Mouse (Mus musculus): ENCODE results near the gene Gabpb2.

The Gabpb2 gene

GRCm38 (mm10) chr3:95186888-95187287 lies 30.8 kb downstream of the Gabpb2 start:
- DNase-seq, result no peak

GRCm38 (mm10) chr3:95186100-95186499 lies 31.6 kb downstream of the Gabpb2 start:
- no peak for DNase-seq

GRCm38 (mm10) chr3:95184796-95185577 lies 32.7 kb downstream of the Gabpb2 start:
- no peak for DNase-seq

- no peak for DNase-seq
These were observed 35.9 kb downstream of the Gabpb2 start for GRCm38 (mm10) chr3:95181841-95182240.

GRCm38 (mm10) chr3:95179890-95180289 lies 37.8 kb downstream of the Gabpb2 start:
- no peak for DNase-seq

- DNase-seq, result no peak
These were observed 38.8 kb downstream of the Gabpb2 start for GRCm38 (mm10) chr3:95178948-95179347.

- DNase-seq, result no peak
These were observed 40.1 kb downstream of the Gabpb2 start for GRCm38 (mm10) chr3:95177583-95177982.

DNA sequence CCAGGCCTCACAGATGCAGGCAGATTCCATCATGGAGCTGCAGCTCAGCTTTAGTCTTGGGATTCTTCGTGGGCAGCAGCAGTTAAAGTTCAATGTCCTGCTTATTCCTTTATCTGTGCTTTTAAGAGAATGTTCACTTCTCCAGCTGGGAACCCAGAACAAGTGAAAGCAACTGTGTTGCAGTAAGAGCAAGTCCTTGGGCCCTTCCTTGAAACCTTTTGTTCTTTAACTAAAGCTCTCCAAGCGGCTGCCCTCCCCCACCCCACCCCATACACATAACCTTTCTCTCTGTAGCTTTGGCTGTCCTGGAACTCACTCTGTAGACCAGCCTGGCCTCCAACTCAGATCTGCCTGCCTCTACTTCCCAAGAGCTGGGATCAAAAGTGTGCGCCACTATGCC lies 41.2 kb downstream of the Gabpb2 start:
- no peak for DNase-seq

DNA sequence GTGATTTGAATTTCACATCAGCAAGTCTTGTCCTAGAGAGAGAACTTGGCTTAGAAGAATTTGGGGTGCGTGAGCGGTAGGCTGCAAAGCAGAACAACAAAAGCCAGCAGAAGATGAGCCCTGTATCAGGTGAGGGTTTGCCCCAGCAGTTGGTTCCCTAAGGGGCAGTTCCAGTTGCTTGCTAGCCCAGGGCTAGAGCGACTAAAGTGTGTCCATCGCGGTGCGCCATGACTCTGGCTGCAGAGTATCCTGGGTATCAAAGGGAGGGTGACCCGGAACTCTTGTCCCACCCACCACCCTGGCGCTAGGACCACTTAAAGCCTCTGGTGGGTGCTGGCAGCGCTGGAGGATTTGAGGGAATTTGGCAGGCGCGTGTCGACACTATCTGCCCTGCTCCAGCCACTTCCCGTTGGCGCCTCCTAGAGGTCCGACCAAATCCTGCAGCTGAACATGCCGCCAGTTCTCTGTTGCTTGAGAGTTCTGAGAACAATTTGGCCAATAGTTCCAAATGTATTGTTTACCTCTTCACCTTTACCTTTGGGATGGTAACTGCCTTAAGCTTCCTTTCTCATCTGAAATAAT lies 43.6 kb downstream of the Gabpb2 start:
- DNase-seq, result peak; percentile 89

DNA sequence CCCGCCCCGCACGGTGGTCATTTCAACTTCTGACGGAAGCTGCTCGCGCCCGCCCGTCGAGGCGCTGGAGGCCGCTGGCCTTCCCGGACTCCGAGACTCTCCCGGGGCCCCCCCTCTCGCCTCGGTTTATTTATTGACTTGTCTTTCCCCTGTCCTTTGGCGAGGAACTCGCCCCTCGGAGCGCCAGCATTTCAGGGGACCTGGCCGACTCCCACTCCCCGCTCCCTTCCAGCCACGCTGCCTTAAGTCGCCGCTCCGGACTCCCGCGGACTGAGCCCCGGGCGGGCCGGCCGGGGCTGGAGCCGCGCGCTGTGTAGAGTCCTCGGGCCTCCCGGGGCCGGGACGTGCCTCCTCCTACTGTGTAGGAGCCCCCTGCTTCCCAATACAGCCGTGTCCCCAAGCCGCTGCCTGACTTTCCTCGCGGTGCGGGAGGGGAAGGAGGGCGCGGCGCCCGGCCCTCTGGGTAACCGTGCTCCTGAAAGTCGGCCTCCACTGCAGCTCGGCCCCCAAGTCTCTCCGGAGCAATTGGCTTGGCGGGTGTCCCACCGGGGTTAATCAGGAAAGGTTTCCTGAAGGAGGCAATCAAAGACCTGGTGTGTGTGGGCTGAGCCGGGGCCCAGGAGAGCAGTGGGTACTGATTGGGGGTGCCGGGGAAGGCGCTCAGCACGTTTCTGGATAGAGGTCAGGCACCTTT lies 44.3 kb downstream of the Gabpb2 start:
- DNase-seq, result peak; percentile 11

DNA sequence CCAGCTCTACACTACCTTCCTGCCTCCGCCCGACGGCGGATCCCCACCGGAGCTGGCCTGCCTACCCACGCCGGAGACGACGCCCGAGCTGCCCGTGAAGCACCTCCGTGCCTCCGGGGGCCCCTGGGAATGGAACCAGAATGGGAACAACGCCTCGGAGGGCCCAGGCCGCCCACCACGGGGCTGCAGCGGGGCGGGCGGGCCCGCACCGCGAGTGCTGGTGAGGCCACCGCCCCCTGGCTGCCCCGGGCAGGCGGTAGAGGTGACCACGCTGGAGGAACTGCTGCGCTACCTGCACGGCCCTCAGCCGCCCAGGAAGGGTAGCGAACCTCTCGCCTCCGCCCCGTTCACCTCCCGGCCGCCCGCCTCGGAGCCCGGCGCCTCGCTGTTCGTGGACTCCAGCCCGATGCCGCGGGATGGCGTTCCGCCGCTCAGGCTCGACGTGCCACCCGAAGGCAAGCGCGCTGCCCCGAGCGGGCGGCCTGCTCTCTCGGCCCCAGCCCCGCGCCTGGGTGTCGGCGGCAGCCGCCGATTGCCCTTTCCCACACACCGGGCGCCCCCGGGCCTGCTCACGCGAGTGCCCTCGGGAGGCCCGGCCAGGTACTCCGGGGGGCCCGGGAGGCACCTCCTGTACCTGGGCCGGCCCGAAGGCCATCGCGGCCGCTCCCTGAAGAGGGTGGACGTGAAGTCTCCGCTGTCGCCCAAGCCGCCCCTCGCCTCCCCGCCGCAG lies 45.0 kb downstream of the Gabpb2 start:
- peak; percentile 7 for DNase-seq

DNA sequence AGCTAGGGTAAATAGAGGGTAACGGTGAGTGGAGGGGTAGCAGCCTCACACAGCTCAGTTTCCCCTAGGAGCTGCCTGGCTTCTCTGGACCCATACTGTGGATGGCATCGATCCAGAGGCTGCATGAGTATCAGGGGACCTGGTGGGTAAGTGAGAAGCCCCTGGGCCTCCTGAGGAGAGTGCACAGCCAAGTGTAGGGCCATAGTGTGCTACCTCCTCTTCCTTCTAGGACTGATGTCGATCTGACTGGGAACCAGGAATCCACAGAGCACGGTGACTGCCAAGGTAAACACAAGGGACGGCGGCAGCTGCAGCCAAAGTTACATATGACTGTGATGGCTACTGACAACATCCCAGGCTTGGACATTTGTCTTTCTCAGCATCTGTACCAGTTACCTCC lies 46.6 kb downstream of the Gabpb2 start:
- DNase-seq, result no peak

- DNase-seq, result no peak
These were observed 47.7 kb downstream of the Gabpb2 start for GRCm38 (mm10) chr3:95169996-95170395.

DNA sequence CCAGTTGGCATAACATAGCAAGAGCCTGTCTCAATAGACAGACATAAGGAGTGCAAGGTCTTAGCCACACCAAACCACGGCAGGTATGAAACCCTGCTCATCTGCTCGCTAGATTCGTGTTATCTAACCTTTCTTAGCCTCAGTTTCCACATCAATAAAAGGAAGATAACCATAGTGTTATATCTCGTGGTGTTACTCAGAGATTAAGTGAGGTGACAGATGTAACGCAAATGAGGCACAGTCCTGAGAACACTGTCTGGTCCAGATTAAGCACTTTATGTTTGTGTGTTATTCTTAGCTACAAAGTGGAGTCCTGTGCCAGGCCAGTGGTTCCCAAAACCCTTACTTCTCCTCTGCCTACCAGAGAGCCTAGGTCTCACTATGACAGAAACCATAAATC lies 52.9 kb downstream of the Gabpb2 start:
- DNase-seq, result no peak

DNA sequence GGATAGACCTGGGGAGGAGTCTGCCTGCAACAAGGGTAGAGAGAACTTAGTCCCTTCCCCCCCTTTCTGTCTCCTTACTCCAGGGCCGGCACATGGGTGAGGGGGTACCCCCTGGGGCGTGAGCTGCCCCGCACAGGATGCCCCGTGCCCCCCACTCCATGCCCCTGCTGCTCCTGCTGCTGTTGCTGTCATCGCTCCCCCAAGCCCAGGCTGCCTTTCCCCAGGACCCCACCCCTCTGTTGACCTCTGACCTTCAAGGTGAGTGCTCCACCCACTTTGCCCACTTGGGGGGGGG lies 53.5 kb downstream of the Gabpb2 start:
- DNase-seq, result no peak

GRCm38 (mm10) chr3:95163419-95164255 lies 54.1 kb downstream of the Gabpb2 start:
- DNase-seq, result no peak

DNA sequence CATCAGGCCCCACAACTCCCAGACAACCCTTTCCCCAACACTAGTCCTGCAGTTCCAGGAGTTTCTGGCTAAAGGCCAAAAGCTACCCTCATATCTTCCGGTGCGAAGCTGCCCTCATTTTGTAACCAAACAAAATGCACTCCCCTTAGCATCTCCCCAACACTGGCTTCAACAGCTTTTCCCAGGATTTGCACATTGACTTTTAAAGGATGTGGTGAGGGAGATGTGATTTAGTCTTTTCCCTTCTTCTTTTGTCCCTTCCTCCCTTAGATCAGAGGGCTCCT lies 55.4 kb downstream of the Gabpb2 start:
- DNase-seq, result no peak

DNA sequence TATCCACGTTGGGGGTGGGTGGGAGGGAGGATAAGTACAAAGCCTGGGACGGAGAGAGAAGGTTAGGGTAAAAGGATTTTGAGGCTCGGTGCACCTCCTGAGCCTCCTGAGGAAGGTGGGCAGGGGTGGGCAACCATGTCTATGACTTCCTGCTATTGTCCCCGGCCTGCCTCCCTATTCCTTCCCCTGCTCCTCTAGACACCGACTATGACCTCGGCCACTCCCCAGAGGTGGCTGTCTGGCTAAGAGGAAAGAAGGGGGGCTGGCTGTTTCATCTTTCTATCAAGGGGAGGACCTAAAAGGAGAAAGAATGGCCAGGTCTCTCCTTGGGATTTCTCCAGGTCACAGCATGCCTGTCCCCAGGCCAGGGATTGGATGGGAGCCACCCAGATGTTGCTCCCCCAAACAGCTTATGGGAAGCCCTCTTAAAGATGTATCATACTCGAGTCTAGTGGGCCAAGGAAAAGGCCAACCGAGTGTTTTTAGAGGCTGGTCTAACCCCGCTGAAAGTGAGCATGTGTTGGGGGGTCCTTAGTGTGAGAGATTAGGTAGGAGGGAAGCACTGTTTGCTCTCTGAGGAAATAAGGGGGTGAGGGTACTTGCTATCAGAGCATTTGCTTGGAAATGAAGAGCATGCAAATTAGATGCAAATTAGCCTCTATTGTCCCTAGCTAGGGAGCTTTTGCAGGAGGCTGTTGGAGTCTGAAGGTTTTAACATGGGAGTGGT lies 55.9 kb downstream of the Gabpb2 start:
- no peak for DNase-seq

DNA sequence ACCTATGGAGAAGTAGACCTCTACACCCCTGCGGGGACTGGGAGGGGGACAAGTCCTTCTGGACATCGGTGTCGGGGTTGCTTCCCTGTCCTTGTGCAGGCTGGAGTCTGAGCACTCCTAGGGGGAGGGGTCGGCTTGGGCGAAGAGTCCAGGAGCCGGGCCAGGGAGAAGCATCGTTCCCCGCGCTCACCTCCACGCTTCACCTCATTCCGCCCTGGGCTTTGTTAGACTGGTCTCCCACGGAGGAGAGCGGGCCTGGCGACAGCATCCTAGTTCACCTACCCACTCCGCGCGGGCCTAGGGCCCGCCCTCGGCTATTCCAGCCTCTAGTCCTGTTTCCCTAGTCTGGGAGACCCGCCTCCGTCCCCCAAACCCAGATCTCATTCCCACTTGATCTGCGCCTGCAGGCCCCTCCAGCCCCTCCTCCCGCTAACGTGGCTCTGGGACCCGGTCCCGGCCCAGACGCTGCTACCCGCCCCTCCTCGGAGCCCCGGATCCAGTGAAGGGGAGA lies 56.6 kb downstream of the Gabpb2 start:
- peak; percentile 26 for DNase-seq

DNA sequence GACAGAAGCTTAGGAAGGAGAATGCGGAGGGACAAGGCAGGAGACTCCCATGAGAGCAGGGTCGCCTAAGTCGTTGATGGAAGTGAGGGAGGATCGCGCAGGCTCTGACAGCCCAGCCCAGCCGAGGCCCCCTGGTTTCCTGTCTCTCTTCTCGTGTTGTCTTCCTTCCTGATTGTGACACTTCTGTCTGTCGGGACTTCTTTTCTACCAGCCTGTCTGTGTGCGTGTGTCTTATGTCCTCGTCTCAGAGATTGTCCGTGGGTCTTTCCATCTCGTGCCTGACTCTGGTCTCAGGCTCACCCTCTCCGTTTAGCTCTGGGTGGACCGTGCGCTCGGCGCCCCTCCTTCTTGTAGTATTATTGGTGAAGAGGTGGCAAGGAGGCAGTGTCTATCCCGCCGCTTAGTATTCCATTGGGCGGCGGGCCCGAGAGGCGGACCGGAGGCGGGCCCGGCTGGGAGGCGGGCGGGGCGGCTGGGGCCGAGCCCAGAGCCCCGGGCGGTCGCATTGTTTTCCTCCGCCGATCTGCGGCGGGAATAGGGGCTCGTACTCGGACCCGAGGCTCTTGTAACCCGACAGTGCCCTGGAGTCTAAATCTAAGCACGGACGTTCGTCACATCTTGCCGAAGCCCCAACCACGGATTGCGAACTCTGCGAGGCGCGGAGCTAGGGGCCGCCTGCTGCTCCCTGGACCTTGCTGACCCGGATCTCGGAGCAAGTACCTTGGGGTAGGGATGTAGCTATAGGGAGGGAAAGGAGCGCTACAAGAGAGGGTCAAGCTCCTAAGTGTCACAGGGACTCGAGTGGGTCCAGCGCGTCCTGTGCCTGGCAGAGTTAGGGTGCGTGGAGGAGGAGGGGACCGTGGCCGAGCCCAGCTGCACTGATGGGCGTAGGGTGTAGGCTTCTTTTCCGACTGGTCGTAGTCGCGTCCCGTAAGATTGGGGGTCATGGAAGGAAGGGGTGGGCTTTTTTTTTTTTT lies 57.4 kb downstream of the Gabpb2 start, which contains the start of gene Sema6c:
TSS of gene Sema6c (plus strand) at position 471 of the 977 bp plus-strand sequence.
- DNase-seq, result peak; percentile 89

Data from thymus, postnatal 14 days (tissue).